Mouse (Mus musculus) hindbrain, embryonic 12.5 days (tissue): ENCODE data around the gene Nemp1. TPM values are rescaled to one million over a fixed set of nuclear protein-coding genes. Genes with fewer than 3 reads are reported as not detected.

Experiments
- ATAC-seq: fragments of 200-750 bp; cut with Nextera tagmentation; 2 replicates; pipeline ENCODE4 v1.8.0; 2017; ENCODE audit warnings: moderate TSS enrichment; ENCODE audit not compliant: low FRiP score
- H3K27ac ChIP-seq: fragments of 300-500 bp; sonication (generic); 2 replicates; pipeline ENCODE4 v1.5.1; 2016; ENCODE audit warnings: mild to moderate bottlenecking
- H3K27me3 ChIP-seq: fragments of 300-500 bp; sonication (generic); 2 replicates; pipeline ENCODE4 v1.6.1; 2016; ENCODE audit warnings: mild to moderate bottlenecking
- H3K36me3 ChIP-seq: fragments of 300-500 bp; sonication (generic); 2 replicates; pipeline ENCODE4 v1.6.1; 2016; ENCODE audit warnings: mild to moderate bottlenecking
- H3K4me1 ChIP-seq: fragments of 300-500 bp; sonication (generic); 2 replicates; pipeline ENCODE4 v1.6.1; 2016
- H3K4me2 ChIP-seq: fragments of 300-500 bp; sonication (generic); replicated peaks from 2 replicates; pipeline ENCODE4 v1.6.1; 2016; ENCODE audit warnings: mild to moderate bottlenecking
- H3K4me3 ChIP-seq: fragments of 300-500 bp; sonication (generic); 2 replicates; pipeline ENCODE4 v1.5.1; 2016; ENCODE audit warnings: mild to moderate bottlenecking
- H3K9ac ChIP-seq: fragments of 300-500 bp; sonication (generic); 2 replicates; pipeline ENCODE4 v1.6.1; 2016; ENCODE audit warnings: mild to moderate bottlenecking, moderate library complexity
- H3K9me3 ChIP-seq: fragments of 300-500 bp; sonication (generic); replicated peaks from 2 replicates; pipeline ENCODE4 v1.6.1; 2016; ENCODE audit warnings: mild to moderate bottlenecking
- WGBS: fragments of 180-500 bp; shearing (Covaris S2); methylation state at CpG from one replicate; pipeline ENCODE4 v1.1.7; 2016; 5-methylcytosine and 5-hydroxymethylcytosine counted together
- polyA plus RNA-seq: library from polyadenylated mRNA; unstranded; fragments of >200 nt; fragmentation: Nextera tagmentation; extraction: Ambion mirVana; gene quantifications from 2 replicates; pipeline ENCODE4 v1.2.1, GENCODE M21; 2016

Nemp1 gene
- polyA plus RNA-seq, 1 experiment from 2014 or later: 8.9 TPM

- no peak overlapping the region for H3K4me3 ChIP-seq
- no peak overlapping the region for H3K27ac ChIP-seq
- no peak for ATAC-seq
- H3K27me3 ChIP-seq: no peaks in the 10 kb centered on the region
- H3K36me3 ChIP-seq: peaks cover 22% of the 10 kb centered on the region
- 53% methylated on average over 13 of the region's 13 CpGs for WGBS
- H3K9me3 ChIP-seq: no peaks in the 10 kb centered on the region
- peak overlapping the region; percentile 45; the same call in 1 of the 2 replicates for H3K4me2 ChIP-seq
- H3K4me1 ChIP-seq: peaks cover 14% of the 10 kb centered on the region
- no peak overlapping the region for H3K9ac ChIP-seq
These were observed 71.6 kb downstream of the Nemp1 start for GRCm38 (mm10) chr10:127738151-127738882.

DNA sequence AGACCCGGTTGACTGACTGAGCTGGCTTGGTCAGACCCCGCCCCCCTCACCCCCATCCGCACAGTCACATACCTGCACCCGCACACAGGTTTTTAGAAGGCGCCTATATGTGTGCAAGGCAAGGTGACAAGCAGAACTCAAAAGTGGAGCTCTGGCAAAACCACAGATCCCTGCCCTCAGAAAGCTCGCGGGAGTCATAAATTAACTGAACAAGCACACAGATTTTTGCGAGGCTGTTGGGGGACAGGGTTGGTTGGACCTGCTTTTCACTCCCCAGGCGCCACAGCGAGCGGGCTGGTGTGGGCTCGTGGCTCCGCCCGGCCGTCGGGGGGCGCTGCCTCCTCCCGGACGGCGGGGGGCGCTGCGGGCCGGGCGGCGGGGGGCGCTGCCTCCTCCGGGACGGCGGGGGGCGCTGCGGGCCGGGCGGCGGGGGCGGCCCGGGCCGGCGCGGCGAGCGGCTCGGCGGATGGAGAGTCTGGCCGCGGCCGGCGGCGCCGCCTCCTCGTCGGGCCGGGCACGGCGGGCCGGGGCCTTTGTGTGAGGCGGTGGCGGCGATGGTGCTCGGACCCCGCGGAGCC, 72.5 kb downstream of the Nemp1 start, which contains the start of gene Zbtb39:
Gene Zbtb39 (plus strand): TSS at position 456 of the 578 bp plus-strand sequence.
- peak within 1 kb of the TSS; percentile 90 for H3K9ac ChIP-seq
- peak within 1 kb of the TSS; percentile 72 for H3K27ac ChIP-seq
- ATAC-seq: peak; percentile 82
- peak within 1 kb of the TSS; percentile 87 for H3K4me3 ChIP-seq
- peak within 1 kb of the TSS; percentile 65 for H3K4me2 ChIP-seq
- H3K4me1 ChIP-seq: peaks cover 14% of the 10 kb centered on the region
- peaks cover 30% of the 10 kb centered on the region for H3K36me3 ChIP-seq
- WGBS: 2% methylated on average over 37 of the region's 61 CpGs
- no peaks in the 10 kb centered on the region for H3K9me3 ChIP-seq
- H3K27me3 ChIP-seq: no peaks in the 10 kb centered on the region

DNA sequence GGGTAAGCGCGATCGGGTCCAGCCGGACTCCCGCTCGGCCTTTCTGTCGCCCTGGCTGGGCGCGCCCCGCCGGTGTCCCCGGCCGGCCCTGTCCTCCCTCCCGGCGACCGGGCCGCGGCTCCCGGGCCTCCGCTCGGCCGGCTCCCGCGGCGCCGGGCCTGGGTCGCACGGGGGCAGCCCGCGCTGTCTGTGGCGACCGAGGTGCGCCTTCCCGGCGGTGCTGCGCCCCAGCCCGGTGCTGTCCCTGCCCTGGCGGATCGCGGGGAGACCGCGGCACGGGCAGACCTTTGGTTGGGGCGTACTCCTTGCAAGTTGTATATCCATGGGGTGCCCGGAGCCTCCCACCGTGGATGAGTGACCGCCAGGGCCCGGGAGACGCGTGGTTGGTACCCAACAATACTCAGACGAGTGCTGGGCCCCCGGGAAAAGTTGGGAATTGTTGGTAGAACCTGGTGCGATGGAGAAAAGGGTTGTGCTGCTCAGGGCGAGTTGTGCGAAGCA, 73.0 kb downstream of the Nemp1 start:
- peak; percentile 68 for ATAC-seq
- Histone ChIP-seq H3K4me3 (peak overlapping the region; percentile 87), H3K36me3 (peaks cover 36% of the 10 kb centered on the region), H3K4me1 (peaks cover 14% of the 10 kb centered on the region), H3K4me2 (peak overlapping the region; percentile 65), H3K9ac (peak overlapping the region; percentile 90), H3K27ac (peak overlapping the region; percentile 72), H3K9me3 (no peaks in the 10 kb centered on the region), H3K27me3 (no peaks in the 10 kb centered on the region)
- WGBS: under 1% methylated on average over 41 of the region's 55 CpGs

DNA sequence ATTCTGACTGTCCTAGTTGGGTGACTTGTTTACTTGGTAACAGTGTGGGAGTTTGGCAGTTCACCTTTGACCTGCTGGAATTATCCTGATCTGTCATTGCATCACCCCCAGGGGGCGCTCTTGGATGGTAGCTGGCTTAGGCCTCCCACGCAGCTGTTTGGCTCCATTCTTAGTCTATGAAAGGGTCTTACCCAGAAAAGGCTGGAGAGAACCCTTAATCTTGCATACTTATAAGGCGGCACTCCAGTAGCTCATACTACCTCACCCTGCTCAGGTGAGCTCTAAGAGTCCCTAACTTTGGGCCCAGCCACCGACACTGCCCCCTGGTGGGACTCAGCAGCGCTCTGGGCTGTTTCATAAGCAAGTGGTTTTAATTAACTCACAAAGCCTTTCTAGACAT, 78.0 kb downstream of the Nemp1 start:
- H3K36me3 ChIP-seq: peaks cover 72% of the 10 kb centered on the region
- ATAC-seq: no peak
- no peak overlapping the region for H3K9ac ChIP-seq
- WGBS: 61% methylated on average over 5 of the region's 5 CpGs
- no peak overlapping the region for H3K4me2 ChIP-seq
- H3K4me3 ChIP-seq: no peak overlapping the region
- no peak overlapping the region for H3K27ac ChIP-seq
- H3K9me3 ChIP-seq: no peaks in the 10 kb centered on the region
- peaks cover 18% of the 10 kb centered on the region for H3K4me1 ChIP-seq
- no peaks in the 10 kb centered on the region for H3K27me3 ChIP-seq

- Histone ChIP-seq H3K27me3 (no peaks in the 10 kb centered on the region), H3K4me3 (no peak overlapping the region), H3K9me3 (no peaks in the 10 kb centered on the region), H3K36me3 (peaks cover 72% of the 10 kb centered on the region), H3K4me1 (peaks cover 10% of the 10 kb centered on the region), H3K27ac (no peak overlapping the region), H3K4me2 (no peak overlapping the region), H3K9ac (no peak overlapping the region)
- WGBS: 80% methylated on average over 5 of the region's 5 CpGs
- ATAC-seq: no peak
These were observed 79.2 kb downstream of the Nemp1 start for GRCm38 (mm10) chr10:127745886-127746285.

DNA sequence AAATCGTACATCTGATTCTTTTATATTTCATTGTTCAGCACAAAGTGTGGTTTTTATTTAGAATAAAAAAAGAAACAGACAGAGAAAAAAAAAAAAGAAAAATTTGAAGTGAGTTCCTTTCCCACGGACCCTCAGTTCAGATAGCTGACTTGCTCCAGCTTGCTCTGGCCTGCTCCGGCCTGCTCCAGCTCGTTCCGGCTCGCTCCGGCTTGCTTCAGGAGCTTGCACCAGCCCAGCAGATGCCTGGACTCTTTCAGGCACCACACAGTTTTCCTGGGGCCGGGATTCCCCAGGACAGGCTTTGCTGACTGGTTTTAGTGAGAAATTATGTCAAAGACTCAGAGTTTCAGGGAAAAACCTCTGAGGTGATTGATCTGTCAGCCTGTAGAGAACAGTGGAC, 80.6 kb downstream of the Nemp1 start:
- H3K9me3 ChIP-seq: no peaks in the 10 kb centered on the region
- H3K9ac ChIP-seq: no peak overlapping the region
- no peak for ATAC-seq
- H3K4me2 ChIP-seq: no peak overlapping the region
- no peaks in the 10 kb centered on the region for H3K27me3 ChIP-seq
- 92% methylated on average over 8 of the region's 8 CpGs for WGBS
- H3K4me3 ChIP-seq: no peak overlapping the region
- no peak overlapping the region for H3K27ac ChIP-seq
- peaks cover 61% of the 10 kb centered on the region for H3K36me3 ChIP-seq
- H3K4me1 ChIP-seq: peaks cover 8% of the 10 kb centered on the region

- WGBS: 7% methylated on average over 7 of the region's 8 CpGs
- no peak overlapping the region for H3K27ac ChIP-seq
- H3K9me3 ChIP-seq: no peaks in the 10 kb centered on the region
These were observed 82.3 kb downstream of the Nemp1 start for GRCm38 (mm10) chr10:127748847-127749612.

GRCm38 (mm10) chr10:127750136-127750777, 83.6 kb downstream of the Nemp1 start:
- no peaks in the 10 kb centered on the region for H3K27me3 ChIP-seq
- peak overlapping the region; percentile 22; the same call in 1 of the 2 replicates for H3K4me3 ChIP-seq
- peak overlapping the region; percentile 37 for H3K4me2 ChIP-seq
- 54% methylated on average over 24 of the region's 24 CpGs for WGBS
- H3K27ac ChIP-seq: no peak overlapping the region
- peak overlapping the region; percentile 24; the same call in 1 of the 2 replicates for H3K9ac ChIP-seq
- H3K36me3 ChIP-seq: peaks cover 32% of the 10 kb centered on the region
- H3K4me1 ChIP-seq: peaks cover 8% of the 10 kb centered on the region
- H3K9me3 ChIP-seq: no peaks in the 10 kb centered on the region
- ATAC-seq: no peak

More at GRCm38 (mm10) chr10:127748847-127749612, 82.3 kb downstream of the Nemp1 start:
- no peak; the same call in 1 of the 2 replicates for ATAC-seq
- Histone ChIP-seq H3K4me3 (no peak overlapping the region), H3K36me3 (peaks cover 43% of the 10 kb centered on the region), H3K4me1 (peaks cover 8% of the 10 kb centered on the region), H3K27me3 (no peaks in the 10 kb centered on the region), H3K9ac (no peak overlapping the region), H3K4me2 (peak overlapping the region; percentile 37; the same call in 1 of the 2 replicates)

Other genes with a start within 250 kb of the Nemp1 start
- 2.2 and 4.8 TPM in 2 replicates for gene Stac3, start 165.2 kb upstream of the Nemp1 start, polyA plus RNA-seq
- 7.7 and 8.4 TPM in 2 replicates for gene Ndufa4l2, start 151.9 kb upstream of the Nemp1 start, polyA plus RNA-seq
- gene Shmt2, start 144.5 kb upstream of the Nemp1 start, polyA plus RNA-seq: 67.1 and 67.5 TPM in 2 replicates
- gene Nxph4, start 132.3 kb upstream of the Nemp1 start, polyA plus RNA-seq: 101 and 109 TPM in 2 replicates
- 111 and 115 TPM in 2 replicates for gene Lrp1, start 45.8 kb upstream of the Nemp1 start, polyA plus RNA-seq
- gene Stat6, start 23.9 kb upstream of the Nemp1 start, polyA plus RNA-seq: 8.8 and 11.3 TPM in 2 replicates
- 6.8 and 8.9 TPM in 2 replicates for gene Nab2, start 1.7 kb downstream of the Nemp1 start, polyA plus RNA-seq
- 0.33 and 0.67 TPM in 2 replicates for gene Myo1a, start 38.3 kb downstream of the Nemp1 start, polyA plus RNA-seq
- gene Tac2, start 57.6 kb downstream of the Nemp1 start, polyA plus RNA-seq: not detected in 2 replicates
- gene Zbtb39, start 72.6 kb downstream of the Nemp1 start, polyA plus RNA-seq: 5.2 and 5.3 TPM in 2 replicates
- 0.61 and 0.70 TPM in 2 replicates for gene Gpr182, start 84.8 kb downstream of the Nemp1 start, polyA plus RNA-seq
- 0.05 TPM in 1 of 2 replicates, not detected in the other for gene Rdh1, start 92.8 kb downstream of the Nemp1 start, polyA plus RNA-seq
- gene Rdh16f1, start 92.9 kb downstream of the Nemp1 start, polyA plus RNA-seq: not detected in 2 replicates
- gene Rdh9, start 109.5 kb downstream of the Nemp1 start, polyA plus RNA-seq: 0.08 TPM in 1 of 2 replicates, not detected in the other
- not detected in 2 replicates for gene Rdh16, start 134.3 kb downstream of the Nemp1 start, polyA plus RNA-seq
- gene Rdh19, start 183.0 kb downstream of the Nemp1 start, polyA plus RNA-seq: not detected in 2 replicates
- gene Rdh16f2, start 199.6 kb downstream of the Nemp1 start, polyA plus RNA-seq: not detected in 2 replicates
- not detected in 2 replicates for gene Rdh7, start 221.9 kb downstream of the Nemp1 start, polyA plus RNA-seq
- gene Sdr9c7, start 231.6 kb downstream of the Nemp1 start, polyA plus RNA-seq: not detected in 2 replicates